Mouse (Mus musculus) olfactory bulb, adult 2 months (tissue): ENCODE results near the gene Sacs.

ENCODE experiments used
- CTCF ChIP-seq: fragments of 200-500 bp; IDR thresholded peaks from 2 replicates; pipeline ENCODE4 v1.5.1; 2012; ENCODE audit warnings: low read depth, mild to moderate bottlenecking, low read length, moderate library complexity; ENCODE audit not compliant: insufficient read depth
- POLR2A ChIP-seq: fragments of 200-500 bp; IDR thresholded peaks from 2 replicates; pipeline ENCODE4 v1.6.1; 2012; ENCODE audit warnings: mild to moderate bottlenecking, low read depth, low read length, moderate library complexity; ENCODE audit not compliant: insufficient read depth

- TF ChIP-seq POLR2A (no peak), CTCF (no peak)
These were observed 85.5 kb downstream of the Sacs start for GRCm38 (mm10) chr14:61223740-61224139.
